Mouse (Mus musculus) layer of hippocampus, adult 11-12 months (tissue): ENCODE results near the gene Myo1e.

Experiments used
- DNase-seq: peaks from one replicate; pipeline ENCODE4 v3.0.0; 2022; ENCODE audit warnings: low spot score

Gene Myo1e

GRCm38 (mm10) chr9:70364741-70365140, 157.6 kb downstream of the Myo1e start:
- no peak for DNase-seq

- DNase-seq, result no peak
Measured at GRCm38 (mm10) chr9:70365915-70366314, 158.8 kb downstream of the Myo1e start.

GRCm38 (mm10) chr9:70366898-70367297, 159.7 kb downstream of the Myo1e start:
- DNase-seq, result peak; percentile 33

GRCm38 (mm10) chr9:70371638-70372037, 164.5 kb downstream of the Myo1e start:
- DNase-seq, result no peak

GRCm38 (mm10) chr9:70379502-70380467, 172.6 kb downstream of the Myo1e start:
- no peak for DNase-seq

GRCm38 (mm10) chr9:70382091-70382490, 174.9 kb downstream of the Myo1e start:
- no peak for DNase-seq

GRCm38 (mm10) chr9:70383750-70384149, 176.6 kb downstream of the Myo1e start:
- no peak for DNase-seq

GRCm38 (mm10) chr9:70384494-70384893, 177.3 kb downstream of the Myo1e start:
- DNase-seq, result no peak

- DNase-seq, result no peak
Measured at GRCm38 (mm10) chr9:70384958-70385728, 178.0 kb downstream of the Myo1e start.

- no peak for DNase-seq
Measured at GRCm38 (mm10) chr9:70387410-70388119, 180.4 kb downstream of the Myo1e start.

GRCm38 (mm10) chr9:70389548-70389947, 182.4 kb downstream of the Myo1e start:
- DNase-seq, result no peak

- no peak for DNase-seq
Measured at GRCm38 (mm10) chr9:70391042-70391441, 183.9 kb downstream of the Myo1e start.

- DNase-seq, result no peak
Measured at GRCm38 (mm10) chr9:70391660-70392562, 184.8 kb downstream of the Myo1e start.

GRCm38 (mm10) chr9:70392563-70392907, 185.4 kb downstream of the Myo1e start:
- DNase-seq, result peak; percentile 56

GRCm38 (mm10) chr9:70395617-70396016, 188.5 kb downstream of the Myo1e start:
- peak; percentile 42 for DNase-seq

- no peak for DNase-seq
Measured at GRCm38 (mm10) chr9:70396083-70396482, 188.9 kb downstream of the Myo1e start.

- peak; percentile 21 for DNase-seq
Measured at GRCm38 (mm10) chr9:70401937-70402539, 194.9 kb downstream of the Myo1e start.

- no peak for DNase-seq
Measured at GRCm38 (mm10) chr9:70406596-70406995, 199.4 kb downstream of the Myo1e start.

- DNase-seq, result peak; percentile 37
Measured at GRCm38 (mm10) chr9:70408791-70409190, 201.6 kb downstream of the Myo1e start.

- no peak for DNase-seq
Measured at GRCm38 (mm10) chr9:70409743-70410142, 202.6 kb downstream of the Myo1e start.

- no peak for DNase-seq
Measured at GRCm38 (mm10) chr9:70410668-70411067, 203.5 kb downstream of the Myo1e start.
